Mouse (Mus musculus): ENCODE data around the gene Lrrc39.
"Not testable (repeated sequence)": the region's sequence is repeated elsewhere in the genome, so short reads cannot be mapped to it uniquely, and the experiment has no call there.

Lrrc39 gene

DNA sequence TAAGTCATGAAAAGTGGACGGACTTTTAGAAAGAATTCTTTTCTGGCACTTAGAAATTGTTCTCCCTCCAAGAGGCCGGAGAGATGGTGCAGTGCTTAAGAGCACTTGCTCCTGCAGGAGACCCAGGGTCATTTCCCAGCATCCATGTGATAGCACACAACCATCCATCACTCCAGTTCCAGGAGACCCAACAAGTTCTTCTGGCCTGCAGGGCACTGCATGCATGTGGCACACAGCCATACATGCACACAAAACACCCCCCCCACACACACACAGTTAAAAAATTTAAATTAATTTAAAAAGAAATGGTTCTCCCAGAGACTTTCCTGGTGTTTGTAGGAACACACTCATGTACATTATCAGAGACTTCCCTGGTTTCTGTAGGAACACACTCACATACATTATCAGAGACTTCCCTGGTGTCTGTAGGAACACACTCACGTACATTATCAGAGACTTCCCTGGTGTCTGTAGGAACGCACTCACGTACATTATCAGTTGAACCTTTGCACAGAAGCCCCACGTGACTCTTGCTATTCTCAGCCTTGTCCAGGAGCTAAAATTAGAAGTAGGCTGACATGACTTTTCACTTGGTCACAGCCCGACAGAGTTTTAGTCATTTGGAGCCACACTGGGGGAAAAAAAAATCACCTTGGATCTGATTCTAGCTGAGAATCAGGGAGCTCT lies at the start of gene Lrrc39:
Gene Lrrc39, plus strand, starts transcription at position 566 of the 687 bp plus-strand sequence.
- in situ Hi-C loops (cut with MboI), result no loop called here

DNA sequence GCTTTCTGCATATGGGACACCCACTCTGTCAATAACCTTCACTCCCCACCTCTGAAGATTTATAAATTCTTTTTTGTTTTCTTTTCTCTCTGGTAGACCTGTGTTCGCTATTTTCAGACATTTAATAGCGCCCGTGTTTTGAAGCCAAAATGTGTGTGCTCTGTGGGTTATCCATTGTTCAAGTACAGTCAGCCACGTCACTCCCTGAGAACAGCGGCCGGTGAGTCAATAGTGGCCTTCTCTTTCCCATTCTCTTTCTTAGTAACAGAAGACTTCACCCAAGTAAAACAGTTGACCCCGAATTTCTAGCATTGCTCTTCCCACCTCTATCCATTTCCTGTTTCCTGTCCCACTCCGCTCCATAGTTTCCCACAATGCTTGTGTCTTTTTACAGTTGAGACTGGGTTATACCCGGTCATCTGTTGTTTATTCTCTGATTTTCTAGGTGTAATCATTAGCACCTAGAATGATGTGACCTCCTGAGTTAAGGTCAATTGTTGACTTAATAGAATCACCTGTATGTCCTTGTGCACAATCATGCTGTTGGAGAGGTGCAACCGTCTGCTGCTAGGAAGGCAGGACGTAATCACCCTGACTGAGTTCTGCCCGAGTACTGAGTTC lies 42.5 kb upstream of the Lrrc39 start:
- in situ Hi-C loops (cut with MboI), result no loop called here

DNA sequence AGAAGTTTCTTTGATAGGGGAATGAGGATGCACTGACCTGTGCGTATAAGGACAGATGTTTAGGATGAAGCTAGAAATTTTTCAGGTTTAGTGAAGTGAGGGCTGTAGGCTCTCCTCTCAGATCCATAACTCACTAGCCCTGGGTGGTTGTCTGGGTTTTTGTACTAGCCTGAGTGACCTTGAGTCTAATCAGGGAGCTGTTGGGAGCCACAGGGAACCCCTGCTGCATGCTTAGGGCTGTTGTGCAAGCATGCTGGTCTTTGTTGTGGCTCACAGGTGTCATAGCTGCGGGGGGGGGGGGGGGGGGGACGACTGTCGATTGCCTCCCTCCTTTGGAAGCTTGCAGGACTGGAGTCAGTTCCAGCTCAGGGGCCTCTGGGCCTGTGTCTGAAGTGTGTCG lies 33.0 kb upstream of the Lrrc39 start:
- in situ Hi-C loops (cut with MboI), result no loop called here

DNA sequence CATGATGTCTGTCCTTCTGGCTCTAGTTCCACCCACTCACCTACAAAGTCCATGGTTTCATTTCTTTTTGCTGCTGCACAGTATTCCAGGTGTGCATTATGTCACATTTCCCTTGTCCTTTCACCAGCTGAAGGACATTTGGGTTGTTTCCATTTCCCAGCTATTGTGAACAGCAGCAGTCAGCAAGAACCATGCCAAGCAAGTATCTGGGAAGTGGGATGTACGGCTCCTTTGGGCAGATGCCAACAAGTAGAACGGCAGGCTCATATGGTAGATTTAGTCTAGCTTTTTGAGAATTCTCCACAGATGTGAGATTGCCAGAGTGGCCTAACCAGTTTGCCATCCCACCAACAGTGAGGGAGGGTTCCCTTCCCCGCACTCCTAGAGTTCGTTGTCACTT lies 31.9 kb upstream of the Lrrc39 start:
- in situ Hi-C loops (cut with MboI), result no loop called here

DNA sequence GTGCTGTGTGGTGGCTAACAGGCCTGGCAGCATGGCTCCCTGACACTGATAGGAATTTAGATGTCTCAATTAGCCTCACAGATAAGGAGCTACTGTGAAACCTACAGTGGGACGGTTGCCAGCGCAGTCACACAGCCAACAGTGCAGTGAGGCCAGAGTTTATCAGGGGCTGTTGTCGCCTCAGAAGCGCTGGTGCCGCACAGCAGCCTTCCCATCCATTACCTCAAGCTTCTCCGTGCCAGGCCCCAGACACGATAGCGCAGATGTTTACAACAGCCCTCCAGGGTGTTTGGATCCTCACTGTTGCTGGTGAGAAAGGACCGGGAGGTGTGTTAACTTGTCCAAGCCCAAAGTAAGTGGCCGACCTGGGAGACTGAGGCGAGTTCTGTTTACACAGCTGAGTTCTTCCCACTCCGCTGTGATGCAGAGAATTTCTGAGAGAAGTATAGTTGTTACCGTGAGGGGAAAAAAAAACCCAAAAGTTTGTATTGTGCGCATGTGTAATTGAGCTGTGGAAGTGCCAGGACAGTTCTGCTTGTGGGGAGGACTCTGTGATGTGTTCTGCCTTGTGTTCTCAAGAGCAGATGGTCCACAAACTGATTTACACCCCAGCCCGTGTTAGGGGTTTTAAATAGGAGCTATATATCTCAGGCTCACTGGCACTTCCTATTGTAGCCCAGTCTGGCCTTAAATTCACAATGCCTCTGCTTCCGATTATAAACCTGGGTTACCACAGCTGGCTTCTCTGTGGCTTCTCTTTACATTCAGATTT lies 26.2 kb upstream of the Lrrc39 start:
- in situ Hi-C loops (cut with MboI), result no loop called here

DNA sequence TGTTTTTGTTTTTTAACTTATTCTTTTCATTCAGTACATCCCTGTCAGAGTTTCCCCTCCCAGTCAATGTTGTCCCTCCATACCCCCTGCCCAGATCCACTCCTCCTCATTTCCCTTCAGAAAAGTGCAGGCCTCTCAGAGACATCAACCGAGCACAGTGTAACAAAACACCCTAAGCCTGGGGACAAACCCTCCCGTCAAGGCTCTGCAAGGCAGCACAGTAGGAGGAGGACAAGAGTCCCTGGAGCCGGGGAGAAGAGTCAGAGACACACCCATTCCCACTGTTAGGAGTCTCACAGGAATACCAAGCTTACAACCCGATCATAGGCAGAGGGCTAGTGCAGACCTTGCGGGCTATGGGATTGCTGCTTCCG lies 25.6 kb upstream of the Lrrc39 start:
- in situ Hi-C loops (cut with MboI), result no loop called here

DNA sequence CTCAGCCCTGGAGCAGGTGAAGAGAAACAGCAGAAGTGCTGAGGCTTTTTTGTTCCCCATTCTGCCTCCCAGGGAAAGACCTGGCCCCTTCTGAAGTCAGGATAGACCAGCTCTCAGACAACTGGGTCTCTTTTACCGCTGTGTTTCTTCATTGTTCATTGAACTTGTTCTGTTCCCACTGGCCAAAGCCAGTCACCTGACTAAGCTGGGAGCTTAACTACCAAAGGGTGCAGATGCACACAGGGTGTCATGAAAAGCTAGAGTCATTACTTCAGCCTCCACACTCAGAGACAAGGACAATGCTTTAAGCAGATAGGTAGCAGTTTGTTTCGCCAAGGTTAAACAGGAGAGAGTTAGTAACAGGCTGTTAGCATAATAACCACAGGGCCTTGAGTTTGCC lies 20.7 kb upstream of the Lrrc39 start:
- in situ Hi-C loops (cut with MboI), result no loop called here

DNA sequence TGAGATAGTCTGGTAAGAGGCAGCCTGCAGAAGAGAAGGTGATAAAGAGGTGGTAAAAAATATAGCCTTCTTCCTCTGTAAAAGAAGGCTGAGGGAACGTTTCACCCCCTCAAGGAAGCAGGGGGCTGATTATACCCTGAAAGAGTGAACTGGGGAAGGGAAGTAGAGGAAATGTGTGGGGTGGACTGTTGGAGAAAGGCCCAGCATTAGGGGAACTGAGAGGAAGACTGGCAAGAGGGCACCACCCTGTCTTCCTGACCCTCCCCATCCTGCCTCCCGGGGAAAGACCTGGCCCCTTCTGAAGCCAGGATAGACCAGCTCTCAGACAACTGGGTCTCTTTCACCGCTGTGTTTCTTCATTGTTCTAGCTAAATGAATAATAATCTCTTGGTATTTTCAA lies 20.2 kb upstream of the Lrrc39 start:
- in situ Hi-C loops (cut with MboI), result no loop called here

DNA sequence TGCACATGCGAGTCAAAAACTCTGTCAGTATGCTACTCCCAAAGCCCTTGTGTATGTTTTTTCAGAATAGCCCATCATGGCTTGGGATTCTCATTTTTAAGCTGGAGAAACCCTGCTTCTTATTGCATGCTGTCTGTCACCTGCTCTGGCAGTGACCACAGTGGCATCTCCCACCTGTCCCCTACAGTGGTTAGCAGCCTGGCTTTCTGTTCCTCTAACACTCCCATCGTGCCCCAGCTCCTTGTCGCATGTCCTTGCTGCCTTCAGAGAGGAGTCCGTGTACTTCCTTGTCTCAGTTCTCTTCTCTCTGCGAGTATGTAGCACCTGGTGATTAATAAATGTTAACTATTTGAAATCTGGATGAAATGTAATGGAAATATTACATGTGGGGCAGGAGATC lies 15.3 kb upstream of the Lrrc39 start:
- in situ Hi-C loops (cut with MboI), result no loop called here

DNA sequence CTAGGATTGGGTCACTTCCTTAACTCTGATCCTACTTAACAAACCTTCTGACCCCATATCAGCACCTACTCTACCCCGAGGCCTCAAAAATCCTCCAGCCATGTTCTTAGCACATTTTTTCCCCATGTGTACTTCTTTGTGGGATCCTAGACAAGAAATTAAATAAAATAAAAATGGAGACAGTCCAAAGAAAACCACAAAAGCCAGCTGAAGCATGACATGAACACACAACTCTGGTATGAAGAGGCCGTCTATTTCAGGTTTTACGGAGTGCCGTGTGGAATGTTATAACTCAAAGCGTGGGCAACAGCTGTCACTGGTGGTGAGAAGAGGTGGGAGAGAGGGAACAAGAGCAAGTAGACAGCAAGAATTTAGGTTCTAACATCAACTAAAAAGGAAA lies 11.4 kb upstream of the Lrrc39 start:
- in situ Hi-C loops (cut with MboI), result no loop called here

DNA sequence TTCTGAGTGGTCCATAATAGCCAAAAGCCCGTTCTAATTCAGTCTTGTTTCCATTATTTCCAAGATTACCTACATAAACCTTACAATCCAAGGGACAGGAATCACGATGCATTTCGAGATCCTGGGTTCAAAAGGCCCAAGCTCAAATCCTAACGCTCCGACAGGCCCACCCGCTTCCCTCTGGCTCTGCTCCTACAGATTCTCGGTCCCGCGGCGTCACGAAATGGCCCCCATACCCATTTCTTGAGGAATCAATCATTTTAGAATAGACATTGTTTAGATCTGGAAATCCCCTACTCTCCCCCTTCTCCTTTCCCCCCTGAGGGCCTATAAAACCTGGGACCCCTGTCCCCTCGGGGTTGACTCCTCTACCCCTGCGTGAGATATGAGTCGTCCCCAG lies 1.5 kb upstream of the Lrrc39 start:
- in situ Hi-C loops (cut with MboI), result not testable (repeated sequence)

DNA sequence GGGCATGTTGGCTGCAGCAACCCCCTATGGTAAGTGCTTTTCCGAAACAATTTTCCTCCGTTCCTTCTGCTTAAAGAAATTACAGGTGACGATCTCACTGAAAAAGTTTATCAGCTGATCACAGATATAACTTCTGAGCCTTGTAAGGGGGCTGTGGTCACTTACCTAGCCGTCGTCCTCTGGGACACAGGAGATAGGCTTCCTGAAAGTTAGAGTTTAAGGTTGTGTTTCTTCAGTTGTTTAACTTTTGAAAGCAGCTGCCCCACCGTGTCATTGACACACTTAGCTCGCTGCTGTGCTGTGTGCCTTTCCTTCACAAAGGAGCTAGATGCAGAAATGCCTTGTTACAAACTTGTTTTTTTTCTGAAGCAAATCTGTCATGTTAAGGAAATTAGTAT lies 321 bp downstream of the Lrrc39 start:
- in situ Hi-C loops (cut with MboI), result no loop called here

DNA sequence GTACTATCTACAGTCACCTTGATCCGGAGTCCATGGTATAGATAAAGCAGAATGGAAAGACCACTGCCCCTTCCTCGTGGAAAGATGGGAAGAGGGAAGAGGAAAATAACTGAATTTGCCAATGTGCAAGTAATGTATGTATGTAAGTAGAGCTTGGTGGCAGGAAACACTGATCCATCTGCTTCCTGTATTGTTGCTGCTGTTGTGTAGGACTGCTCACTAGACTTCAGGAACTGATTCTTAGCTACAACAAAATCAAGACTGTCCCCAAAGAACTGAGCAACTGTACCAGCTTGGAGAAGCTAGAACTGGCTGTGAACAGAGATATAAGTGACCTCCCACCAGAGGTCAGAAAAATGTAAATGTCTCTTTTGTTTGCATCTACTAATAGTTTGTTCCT lies 7.9 kb downstream of the Lrrc39 start:
- in situ Hi-C loops (cut with MboI), result no loop called here

DNA sequence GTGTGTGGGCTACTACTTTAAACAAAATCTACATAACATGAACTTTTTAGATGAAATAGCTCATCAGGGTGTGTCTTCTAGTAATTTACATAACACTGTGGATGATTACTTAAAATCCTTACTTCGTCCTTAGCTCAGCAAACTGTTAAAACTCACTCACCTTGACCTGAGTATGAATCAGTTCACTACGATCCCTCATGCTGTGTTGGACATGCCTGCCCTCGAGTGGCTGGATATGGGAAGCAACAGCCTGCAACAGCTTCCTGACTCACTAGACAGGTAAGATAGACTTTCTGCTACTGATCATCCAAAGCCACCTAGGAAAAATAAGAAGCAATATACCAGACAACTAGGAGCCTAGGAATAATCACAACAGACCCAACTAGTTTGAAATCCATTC lies 14.5 kb downstream of the Lrrc39 start:
- in situ Hi-C loops (cut with MboI), result no loop called here

DNA sequence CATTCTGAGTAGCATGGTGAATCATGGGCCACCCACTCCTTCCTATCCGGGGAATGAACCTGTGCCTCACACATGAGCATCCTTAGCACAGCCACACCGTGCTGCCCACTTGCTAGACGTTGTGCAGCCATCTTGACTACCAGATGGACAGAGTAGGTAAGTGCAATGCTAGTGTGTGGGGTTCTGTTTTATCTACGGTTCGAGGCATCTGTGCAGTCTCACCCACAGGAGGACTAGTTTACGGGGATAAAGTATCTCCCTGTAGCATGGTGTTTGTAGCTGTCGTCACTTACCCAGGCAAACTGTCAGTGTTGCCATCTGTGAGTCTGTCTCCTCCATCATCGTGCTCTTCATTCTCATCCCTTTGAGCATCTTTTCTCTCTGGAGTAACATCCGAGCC lies 19.4 kb downstream of the Lrrc39 start:
- in situ Hi-C loops (cut with MboI), result no loop called here

DNA sequence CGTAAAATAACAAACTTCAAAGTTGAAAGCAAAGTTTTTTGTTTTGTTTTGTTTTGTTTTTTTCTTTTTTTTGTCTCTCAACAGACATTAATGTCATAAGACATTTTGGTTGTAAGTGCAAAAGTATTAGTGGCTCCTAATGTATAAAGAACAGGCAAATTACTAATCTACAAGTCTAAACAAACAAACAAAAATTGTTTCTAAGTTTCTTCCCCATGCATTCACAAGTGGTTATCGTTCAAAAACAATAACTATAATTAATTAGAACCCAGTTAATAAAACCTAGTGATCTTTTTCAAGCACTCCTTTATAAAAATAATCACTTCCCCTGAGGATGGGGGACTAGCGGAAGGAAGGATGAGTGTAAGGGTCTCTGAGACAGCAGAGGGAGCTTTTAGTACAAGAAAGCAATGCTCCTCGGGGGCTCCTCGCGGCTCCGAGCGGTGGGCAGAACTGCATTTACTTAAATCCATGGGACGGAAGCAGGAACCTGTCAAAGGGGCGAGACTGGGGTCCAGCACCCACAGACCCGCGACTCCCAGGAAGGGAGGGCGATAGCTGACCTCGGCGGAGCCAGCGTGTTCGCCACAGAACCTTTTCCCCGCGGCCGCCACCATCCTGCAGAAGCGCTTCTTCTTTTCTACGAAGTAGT lies 31.4 kb downstream of the Lrrc39 start:
- in situ Hi-C loops (cut with MboI), result no loop called here

DNA sequence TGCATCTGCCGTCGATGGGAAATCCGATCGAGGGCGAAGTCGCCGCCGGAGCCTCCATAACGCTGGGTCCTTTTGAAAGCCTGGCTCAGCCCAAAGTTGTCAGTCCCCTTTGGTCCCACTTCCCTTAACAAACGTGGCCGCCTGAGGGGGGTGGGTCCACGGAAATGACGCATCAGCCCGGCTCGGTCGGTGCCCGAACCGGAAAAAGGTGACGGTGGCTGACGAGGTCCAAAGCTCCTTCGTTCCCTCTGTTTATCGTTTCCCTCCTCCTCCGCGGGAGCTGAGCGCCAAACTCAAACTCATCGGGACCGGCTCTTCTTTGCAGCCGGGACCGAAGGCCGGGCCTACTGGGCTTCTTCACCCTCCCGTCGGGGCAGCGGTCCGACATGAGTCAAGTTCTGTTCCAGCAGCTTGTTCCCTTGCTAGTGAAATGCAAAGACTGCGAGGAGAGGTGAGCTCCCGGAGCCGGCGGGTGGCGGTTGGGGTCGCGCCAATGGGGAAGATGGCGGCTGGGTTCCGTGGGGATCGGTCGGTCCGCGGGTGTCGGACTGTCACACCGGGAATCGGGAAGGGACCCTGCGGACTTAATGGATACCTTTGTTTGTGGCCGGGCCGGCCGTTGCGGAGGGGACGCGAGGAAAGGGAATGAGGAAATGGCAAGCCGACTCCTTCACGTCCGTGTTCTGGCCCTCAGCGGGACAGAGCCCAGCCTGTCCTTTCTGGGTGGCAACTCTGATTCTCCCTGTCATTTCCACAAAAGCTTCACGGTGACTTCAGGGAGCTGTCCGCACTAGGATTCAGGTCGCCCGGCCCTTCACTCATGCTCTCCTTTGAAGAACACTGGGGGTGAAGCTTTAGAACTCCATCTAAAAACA lies 32.2 kb downstream of the Lrrc39 start, which contains the start of gene Sass6:
Gene Sass6, plus strand, starts transcription at position 255 of the 875 bp plus-strand sequence.
- in situ Hi-C loops (cut with MboI), result no loop called here

DNA sequence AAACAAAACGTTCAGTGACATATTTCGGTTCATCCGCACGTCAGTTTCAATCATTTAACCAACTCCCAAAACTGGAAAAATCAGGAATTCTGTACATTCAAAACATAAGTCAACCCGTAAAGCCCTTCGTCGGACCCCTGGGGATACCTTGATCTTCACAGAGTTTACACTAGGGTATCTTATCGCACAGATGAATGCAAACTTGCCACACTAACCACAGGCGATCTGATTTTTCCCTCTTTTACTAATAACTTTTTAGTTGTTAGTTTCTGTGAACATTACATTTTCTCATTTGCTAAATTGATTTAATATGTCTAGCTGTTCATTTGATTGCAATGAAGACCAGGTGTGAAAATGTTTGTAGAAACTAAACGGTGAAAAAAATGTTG lies 32.8 kb downstream of the Lrrc39 start:
- in situ Hi-C loops (cut with MboI), result no loop called here

DNA sequence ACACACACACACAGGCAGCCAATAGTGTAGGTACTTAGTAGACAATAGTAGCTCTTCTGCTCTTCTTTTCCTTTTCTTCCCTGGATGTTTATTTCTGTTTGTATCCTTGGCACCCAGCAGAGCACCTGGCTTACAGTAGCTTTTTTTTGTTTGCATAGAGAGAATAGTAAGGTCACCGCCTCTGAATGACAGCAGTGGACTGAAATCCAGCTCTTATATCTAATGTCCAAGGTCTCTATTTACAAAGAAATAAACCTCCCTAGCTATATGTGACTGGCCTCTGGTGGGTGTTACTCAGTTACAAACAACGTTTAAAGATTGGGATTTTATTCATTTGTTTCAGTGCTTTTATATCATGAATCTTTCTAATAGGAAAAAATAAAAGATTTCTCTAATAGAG lies 36.9 kb downstream of the Lrrc39 start:
- in situ Hi-C loops (cut with MboI), result no loop called here

DNA sequence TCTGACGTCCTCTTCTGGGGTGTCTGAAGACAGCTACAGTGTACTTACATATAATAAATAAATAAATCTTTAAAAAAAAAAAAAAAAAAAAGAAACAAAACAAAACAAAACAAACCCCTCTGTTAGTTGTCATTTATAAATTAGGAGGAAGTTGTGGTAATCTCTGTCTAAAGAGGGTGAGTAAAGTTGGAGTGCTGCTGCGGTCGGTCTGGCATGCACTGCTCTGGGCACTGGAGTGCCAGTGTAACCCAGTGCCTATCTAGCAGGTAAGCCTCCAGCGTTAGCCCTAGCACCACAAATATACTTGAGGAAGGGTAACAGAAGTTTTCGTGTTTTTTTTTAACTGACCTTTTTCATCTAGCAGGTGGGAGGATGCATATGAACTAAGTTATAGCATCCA lies 38.2 kb downstream of the Lrrc39 start:
- in situ Hi-C loops (cut with MboI), result no loop called here

DNA sequence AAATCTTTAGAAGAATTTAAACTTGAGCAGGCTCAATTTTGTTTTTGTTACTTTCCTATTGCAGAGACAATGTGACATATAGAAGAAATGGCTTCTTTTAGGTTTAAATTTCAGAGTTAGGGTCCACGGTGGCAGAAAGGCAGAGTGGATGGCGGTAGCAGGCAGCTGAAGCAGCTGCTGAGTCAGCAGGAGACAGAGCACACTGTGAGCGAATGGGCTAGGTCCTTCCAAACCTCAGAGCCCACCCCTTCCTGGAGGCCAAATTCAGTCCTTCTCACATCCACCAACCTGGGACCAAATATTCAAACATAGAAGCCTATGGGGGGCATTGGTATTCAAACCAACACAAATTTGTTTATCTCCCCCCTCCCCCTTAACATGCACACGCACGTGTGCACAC lies 39.0 kb downstream of the Lrrc39 start:
- in situ Hi-C loops (cut with MboI), result no loop called here

DNA sequence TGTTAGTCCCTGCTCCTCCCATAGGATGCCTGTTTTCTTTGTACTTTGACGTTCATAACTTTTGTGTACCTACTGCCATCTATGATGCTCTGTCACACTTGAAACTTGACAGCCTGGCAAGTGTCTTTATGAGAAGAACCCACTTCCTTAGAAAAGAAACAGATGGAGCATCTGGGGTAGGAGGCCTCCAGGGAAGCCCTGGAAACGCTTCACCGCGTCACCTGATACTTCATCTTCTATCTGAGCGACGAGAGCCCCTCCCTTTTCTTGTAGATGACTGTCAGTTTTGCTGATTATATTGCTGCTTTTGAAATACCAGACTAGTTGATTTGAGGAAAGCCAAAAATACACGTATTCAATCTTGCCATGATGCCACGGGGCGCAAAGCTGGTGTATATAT lies 41.8 kb downstream of the Lrrc39 start:
- in situ Hi-C loops (cut with MboI), result no loop called here
